Mouse (Mus musculus) heart, adult 8-10 months (tissue): ENCODE data around the gene Tfcp2l1. TPM values are rescaled to one million over a fixed set of nuclear protein-coding genes. Genes with fewer than 3 reads are reported as not detected.
"Not testable (repeated sequence)": the region's sequence is repeated elsewhere in the genome, so short reads cannot be mapped to it uniquely, and the experiment has no call there.

Experiments used
- DNase-seq: peaks from one replicate; pipeline ENCODE4 v3.0.0; 2022; ENCODE audit warnings: low spot score
- total RNA-seq, 4 experiments: library from RNA; stranded (reverse); gene quantifications; 2 replicates each; pipeline ENCODE4 v1.2.4; 2022

Tfcp2l1 gene
- under 1 TPM; 0.35 to 0.69 (median 0.42) TPM for total RNA-seq

DNA sequence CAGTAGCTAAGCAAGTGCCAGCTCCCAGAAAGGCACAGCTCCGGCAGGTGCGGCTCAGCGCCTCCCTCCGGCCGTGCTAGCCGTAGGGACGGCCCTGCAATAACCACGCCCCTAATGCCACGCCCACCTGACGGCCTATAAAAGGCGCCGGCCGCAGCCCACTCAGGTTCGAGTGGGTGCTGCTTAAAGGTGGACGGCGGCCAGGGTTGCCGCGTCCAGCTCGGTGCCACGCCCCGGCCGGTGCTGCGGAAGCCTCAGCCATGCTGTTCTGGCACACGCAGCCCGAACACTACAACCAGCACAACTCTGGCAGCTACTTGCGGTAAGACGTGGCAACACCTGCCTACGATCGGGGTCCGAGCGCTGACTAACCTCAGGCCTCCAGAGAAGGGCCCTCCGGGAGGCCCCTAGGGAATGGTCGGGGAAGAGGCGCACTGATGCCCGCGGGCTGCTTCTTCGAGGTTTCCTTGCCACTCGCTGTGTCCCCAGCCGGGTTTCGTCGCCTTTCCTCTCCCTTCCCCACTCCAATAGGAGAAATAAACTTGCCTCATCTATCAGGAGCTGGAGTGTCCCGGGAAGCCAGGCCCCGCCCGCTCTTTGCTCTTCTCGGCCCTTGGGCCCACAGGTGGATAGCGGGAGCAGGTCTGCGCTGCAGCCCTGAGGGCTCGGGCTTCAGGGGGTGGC lies at the start of gene Tfcp2l1:
Gene Tfcp2l1, plus strand, starts transcription at position 165 of the 684 bp plus-strand sequence.
- DNase-seq: peak; percentile 41

DNA sequence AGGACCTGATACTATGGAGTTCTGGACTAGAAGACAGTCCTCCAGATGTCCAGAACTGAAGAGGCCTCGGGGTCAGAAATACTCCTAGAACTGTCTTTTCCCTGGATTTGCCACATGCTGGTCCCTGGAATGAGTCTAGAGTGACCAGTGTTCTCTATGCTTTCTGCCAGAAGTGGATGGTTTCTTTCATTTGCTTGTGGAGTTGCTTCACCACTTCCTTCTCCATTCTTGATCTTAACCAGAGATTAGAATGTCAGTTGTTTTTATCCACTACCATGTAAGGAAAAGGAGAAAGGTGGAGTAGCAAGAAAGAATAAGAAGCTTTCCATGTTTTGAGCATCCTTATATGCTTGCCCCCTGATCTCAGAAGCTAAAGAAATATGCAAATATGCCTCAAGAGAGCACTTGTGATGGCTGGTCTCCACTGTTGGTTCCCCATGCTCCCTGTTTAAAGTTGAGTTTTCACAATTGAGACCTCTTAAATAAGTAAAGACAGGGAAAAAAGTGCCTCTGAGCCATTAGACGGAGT lies 47.5 kb upstream of the Tfcp2l1 start:
- no peak for DNase-seq

DNA sequence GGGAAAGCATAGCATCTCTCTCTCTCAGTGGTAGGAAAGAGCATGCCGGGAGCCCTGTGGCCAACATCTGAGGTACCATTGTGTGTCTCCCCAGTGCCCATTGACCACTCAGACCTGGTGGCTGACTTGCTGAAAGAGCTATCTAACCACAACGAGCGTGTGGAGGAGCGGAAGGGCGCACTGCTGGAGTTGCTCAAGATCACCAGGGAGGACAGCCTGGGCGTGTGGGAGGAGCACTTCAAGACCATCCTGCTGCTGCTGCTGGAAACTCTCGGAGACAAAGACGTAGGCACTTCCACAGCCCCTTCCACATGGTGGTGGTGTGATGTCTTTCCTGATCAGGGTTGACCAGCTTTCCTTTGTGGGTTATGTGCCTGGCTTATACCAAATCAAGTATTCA lies 46.6 kb upstream of the Tfcp2l1 start:
- DNase-seq: no peak

DNA sequence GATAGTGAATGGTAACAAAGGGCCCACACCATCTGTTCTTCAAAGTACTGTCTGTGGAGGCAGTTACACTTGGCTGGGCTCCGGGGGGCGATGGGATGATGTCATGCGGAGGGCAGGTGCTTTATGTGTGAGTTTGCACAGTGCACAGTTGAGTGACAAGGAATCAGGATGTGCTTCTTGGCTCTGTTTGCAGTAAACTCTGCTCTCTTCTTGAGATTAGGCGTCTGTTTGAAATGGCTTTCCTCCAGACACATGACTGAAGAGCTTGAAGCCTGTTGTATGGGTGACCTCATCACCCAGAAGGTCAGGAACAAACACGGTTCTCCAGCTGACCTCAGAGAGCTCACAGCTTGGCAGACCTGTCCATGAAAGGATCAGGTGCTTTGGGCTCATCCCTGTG lies 38.0 kb upstream of the Tfcp2l1 start:
- peak; percentile 31 for DNase-seq

DNA sequence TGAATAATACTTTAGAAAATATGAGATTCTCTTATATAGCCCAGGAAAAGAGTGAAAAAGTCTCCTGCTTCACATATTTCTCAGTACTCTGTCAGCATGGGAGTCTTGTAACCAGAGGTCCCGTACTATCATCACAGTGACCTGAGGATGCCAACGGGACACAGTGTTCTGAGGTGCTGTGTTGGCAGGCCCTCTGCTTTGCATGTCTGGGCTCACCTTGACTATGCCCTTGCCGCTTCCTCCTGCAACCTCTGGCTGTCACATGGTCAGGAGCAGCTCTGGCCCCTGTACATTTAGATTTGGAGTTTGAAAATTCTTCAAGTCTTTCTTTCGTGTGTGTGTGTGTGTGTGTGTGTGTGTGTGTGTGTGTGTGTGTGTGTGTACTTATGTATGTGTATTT lies 34.8 kb upstream of the Tfcp2l1 start:
- peak; percentile 51 for DNase-seq

DNA sequence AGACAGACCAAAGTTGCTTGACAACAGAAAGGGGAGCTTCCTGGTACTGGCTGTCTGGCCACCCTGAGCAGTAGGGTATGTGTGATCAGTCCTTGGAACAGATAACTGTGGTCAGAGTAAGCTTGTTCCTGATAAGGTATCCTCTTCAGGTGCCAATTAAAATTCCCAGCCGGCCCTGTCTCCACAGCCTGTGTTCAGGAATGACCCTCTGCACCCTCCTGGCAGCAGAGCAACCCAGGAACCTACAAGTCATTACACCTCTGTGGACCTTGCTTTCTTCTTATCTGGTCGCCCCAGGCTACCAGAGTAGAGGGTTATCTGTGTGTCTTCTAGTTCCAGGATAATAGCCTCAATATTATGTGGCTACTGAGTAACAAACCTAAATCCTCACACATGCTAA lies 32.4 kb upstream of the Tfcp2l1 start:
- DNase-seq: no peak

DNA sequence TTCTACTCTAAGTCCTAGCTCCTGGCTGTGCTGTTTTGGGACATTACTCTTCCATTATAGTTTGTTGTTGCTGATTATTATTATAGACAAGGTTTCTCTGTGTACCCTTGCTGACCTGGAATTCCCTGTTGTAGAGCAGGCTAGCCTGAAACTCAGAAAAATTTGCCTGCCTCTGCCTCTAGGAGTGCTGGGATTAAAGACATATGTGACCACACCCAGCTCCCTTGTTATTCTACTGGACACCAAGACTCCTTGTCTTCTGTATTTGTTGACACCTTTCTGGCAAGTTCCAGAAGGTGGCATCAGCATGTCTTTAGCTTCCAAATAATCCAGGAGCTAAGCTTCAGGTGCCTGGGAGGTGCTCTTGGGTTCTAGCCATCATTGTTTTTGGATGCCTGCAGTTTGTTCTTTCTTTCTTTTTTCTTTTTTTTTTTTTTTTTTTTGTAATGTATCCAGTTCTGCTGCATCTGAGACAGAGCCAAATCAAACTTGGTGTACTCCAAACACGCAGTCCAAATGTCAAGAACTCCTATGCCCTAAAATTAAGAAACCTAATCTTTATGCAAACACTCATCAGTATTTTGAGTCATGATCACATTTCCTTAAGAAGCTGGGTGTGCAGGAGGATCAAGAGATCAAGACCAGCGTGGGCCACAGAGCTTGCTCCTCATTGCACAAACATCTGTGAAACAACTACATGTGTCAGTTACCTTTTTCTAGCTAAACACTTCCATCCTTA lies 30.1 kb upstream of the Tfcp2l1 start:
- DNase-seq: no peak

DNA sequence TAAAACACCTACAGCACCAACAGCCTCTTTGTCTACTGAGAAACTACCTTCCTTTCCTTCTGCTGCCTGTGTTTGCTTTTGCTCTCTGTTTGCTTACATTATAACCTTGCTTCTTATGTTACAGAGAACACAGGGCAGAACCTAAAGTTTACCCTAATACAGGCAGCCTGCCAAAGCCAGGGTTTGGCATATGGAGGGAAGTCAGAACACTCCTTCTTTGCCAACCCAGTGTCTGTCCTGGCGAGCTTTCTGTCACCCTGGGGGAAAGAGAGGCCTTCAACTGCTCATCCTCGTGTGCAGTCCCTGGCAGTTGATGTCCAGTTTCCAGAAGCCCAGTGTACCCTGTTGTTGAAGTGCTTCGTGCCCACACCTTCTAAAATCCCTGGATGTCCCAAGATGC lies 29.4 kb upstream of the Tfcp2l1 start:
- DNase-seq: no peak

DNA sequence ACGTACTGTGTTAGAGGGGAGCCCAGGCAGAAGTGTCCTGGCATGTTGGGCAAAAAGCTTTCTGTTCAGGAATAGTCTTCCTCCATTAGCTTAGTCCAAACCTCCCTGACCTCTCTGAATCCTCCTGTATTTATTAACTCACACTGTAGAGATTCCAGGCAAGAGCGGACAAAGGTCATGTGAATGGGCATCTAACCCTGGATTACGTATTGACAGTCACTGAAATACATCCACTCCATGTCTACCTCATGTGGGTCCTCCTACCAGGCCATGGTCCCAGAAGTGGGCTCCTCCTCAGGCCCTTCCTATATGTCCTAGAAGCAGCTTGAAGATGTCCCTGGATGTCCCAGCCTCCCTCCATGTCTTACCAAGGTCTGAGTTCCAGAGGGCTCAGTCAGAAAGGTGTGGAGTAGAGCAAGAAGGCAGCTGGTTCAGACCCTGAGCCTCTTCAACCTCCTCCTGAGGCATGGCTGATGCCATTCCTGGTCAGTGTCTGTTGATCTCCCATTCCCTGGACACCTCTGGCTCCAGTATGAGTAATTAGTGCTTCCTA lies 14.0 kb upstream of the Tfcp2l1 start:
- no peak for DNase-seq

DNA sequence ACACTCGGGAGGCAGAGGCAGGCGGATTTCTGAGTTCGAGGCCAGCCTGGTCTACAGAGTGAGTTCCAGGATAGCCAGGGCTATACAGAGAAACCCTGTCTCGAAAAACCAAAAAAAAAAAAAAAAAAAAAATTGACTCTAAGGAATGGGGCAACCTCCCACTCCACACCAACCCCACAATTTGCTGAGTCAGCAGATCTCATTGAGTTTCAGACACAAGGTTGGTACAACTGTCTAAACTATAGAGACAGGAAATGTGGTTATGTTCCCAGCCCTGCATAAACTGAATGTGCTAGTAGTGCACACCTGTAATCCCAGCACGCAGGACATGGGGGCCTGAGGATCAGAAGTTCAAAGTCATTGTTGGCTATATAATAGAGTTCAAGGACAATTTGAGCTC lies 6.7 kb upstream of the Tfcp2l1 start:
- not testable (repeated sequence) for DNase-seq

DNA sequence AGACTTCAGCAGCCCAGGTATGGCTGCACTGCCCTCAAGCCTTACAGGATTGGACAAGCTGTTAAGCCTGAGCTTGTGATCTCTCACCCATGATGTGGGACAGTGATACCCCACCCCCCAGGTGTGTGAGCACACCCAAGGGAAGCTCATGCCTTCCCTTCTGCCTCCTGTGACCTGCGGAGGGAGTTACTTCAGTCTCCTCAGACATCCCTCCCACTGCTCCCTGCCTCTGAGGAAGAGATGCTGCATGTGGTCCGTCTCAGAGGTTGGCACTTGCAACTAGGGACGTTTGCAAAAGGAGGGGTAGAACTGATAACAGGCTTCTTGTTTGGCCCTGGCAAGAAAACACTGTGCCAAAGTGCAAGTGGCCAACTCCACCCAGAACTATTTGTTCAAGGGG lies 4.9 kb upstream of the Tfcp2l1 start:
- no peak for DNase-seq

DNA sequence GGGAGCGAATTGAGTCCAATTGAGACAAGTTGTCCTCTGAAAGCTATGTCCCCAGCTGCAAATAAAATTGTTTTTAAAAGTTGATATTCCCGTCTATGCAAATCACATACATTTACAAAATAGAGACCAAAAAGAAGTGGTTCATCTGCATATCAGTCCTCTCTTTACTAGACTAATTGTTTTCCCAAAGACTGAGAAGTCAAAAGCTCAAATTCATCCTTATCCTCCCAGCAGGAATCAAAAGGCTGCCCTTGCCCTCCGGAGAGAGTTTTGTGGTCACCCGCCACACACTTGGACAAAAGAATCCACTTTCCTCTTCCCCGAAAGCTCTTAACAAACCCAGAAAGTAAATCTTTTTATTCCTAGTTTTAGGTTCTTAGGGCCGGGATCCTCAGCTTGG lies 2.3 kb upstream of the Tfcp2l1 start:
- DNase-seq: no peak

DNA sequence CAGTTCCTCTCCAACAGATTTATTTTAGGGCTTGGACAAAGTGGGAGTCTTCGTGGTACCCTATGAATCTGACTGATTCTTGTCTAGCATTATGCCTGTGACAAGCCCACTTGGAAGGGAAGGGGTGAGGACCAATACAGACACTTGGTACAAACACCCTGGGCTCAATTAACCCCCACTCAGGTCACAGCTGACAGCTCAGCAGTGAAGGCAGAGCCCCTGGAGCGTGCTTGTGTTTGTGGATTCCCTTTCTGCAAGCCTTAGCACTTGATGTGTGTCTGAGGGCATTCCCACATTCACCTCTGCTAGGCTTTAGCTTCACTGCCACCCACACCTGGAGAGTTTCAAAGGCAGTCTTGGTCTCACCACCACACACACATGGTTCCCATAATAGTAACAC lies 1.8 kb upstream of the Tfcp2l1 start:
- no peak for DNase-seq

DNA sequence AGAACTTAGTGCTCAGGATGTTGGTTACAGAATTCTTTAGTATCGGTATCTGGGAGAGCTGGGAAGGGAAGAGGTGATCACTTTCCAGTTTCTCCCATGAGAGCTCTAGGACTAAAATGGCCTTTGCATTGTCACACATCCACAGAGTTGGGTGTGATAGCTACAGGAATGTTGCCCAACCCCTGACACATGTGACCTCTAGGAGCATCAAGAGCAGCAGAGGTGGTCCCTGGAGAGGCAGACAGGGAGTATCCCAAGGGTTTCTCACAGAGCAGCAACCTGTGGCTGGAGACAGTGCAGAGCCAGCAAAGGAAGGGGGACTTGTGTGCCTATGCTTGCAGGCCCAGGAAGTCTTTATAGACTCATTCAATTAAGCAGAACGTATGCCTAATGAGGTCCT lies 1.3 kb upstream of the Tfcp2l1 start:
- DNase-seq: no peak

DNA sequence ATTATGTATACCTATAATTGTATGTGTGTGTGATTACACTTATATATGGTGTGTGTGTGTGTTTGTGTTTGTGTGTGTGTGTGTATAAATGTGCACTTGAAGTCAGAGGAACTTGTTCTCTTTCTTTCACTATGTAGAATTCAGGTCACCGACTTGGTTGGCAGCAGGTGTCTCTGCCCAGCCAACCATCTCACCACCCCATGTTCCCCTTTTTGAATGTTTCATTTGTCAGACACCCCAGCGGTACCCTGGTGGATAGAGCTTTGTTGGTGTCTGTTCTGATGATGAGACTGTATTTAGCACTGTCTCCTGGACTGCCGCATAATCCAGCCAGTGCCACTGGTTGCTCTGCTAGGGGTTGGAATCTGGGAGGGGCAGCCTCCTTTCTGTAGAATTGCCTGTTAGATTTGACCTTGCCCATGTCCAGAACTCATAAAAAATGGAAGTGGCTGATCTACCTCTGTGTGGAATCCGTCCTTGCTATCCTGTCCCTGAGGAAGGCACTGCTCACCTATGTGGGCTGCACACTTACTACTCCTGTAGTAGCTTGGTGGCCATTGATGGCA lies 5.8 kb downstream of the Tfcp2l1 start:
- DNase-seq: no peak

DNA sequence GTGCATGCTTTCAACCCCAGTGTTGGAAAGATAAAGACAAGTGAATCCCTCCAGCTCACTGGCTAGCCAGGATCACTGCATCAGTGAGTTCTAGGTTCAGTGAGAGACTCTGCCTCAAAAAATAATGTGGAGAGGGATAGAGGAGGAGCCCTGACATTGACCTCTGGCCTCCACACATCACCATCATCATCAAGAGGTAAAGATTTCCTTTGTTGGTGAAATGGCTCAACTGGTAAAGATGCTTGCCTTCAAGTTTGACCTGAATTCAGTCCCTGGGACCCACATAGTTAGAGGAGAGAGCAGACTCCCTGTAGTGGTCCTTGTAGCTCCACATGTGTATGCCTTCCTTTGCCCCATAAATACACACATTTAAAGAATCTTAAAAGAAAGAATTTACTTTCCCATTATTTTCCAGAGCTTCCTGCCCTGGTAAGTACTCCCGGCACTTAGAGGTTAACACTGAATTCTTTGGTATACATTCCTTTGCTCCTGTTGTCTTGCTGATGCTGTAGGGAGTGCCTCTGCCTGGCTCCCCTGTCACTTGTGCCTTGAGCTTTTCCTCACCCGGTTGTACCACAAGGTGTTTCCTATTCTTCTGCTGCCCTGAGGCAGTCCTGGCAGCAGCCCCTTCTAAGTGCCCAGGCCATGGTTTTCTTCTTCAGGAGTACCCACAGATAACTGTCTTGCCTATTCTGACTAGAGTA lies 14.7 kb downstream of the Tfcp2l1 start:
- no peak for DNase-seq

DNA sequence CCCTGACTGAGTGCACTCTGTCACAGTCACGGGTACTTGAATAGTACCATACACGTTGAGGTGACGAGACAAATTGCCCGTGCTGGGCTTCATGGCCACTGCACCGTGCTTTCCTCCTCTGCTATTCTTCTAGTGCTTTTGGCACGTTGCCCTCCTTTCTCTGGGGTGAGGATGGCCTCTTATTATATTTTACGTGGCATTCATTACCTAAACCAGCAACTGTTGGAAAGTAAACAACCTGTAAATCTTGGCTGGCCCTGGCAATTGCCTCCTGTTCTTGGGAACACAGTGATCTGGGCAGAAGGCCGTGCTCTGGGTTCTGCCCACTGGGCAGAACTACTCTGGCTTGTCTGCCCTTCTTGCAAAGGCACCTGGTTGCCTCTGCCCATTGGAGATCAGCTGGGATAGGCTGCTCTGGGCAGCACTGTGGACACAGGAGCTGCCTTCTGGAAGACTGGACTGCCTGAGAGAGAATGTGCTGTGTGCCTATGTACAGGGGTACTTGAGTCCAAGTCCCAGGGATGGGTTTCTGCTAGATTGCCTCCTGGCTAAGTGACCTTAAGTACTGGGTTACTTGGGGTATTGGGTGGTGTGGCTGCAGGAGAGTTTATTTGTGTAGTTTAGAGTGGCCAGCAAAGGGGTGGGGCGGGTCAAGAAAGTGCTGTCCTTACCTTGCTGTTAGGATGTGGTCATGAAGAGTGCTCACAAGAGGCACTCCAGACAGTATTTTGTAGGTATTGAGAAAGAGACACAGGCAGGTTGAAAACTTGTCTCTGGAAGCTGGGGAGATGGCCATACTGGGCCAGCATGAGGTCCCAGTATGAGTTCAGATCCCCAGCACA lies 15.6 kb downstream of the Tfcp2l1 start:
- no peak for DNase-seq

DNA sequence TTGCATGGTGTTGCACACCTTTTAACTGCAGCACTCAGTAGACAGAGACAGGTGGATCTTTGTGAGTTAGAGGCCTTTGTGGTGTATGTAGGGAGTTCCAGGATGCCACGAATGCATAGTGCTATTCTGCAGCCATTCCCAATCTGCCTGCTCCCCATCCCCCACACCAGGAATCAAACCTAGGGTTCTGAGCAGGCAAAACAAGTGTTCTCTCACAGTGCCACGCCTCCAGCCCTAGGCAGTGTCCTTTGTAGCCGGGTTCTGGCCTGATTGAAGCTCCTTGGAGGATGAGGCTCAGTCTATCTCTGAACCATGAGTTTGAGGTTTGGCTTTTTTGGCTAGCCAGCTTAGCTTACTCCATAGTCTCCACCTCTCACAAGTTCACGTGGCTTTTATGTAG lies 18.0 kb downstream of the Tfcp2l1 start:
- DNase-seq: no peak

DNA sequence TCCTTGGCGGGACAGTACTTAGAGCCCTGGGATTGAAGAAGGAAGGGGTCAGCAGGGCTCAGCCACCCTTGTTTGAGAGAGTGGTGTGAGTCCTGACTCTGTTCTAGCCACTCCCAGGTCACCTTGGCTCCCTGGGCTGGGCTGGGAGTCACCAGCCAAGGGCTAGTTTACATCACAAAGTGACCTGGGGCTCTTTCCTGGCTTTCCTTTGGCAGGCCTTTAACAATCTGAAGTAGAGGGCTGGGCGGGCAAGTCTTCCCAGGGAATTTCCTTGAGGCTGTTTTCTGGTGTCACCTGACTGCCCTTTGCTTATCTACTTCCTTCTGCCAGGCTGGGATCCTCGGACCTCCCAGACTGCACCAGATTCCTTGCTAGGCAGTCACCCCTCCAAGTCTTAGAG lies 20.3 kb downstream of the Tfcp2l1 start:
- no peak for DNase-seq

DNA sequence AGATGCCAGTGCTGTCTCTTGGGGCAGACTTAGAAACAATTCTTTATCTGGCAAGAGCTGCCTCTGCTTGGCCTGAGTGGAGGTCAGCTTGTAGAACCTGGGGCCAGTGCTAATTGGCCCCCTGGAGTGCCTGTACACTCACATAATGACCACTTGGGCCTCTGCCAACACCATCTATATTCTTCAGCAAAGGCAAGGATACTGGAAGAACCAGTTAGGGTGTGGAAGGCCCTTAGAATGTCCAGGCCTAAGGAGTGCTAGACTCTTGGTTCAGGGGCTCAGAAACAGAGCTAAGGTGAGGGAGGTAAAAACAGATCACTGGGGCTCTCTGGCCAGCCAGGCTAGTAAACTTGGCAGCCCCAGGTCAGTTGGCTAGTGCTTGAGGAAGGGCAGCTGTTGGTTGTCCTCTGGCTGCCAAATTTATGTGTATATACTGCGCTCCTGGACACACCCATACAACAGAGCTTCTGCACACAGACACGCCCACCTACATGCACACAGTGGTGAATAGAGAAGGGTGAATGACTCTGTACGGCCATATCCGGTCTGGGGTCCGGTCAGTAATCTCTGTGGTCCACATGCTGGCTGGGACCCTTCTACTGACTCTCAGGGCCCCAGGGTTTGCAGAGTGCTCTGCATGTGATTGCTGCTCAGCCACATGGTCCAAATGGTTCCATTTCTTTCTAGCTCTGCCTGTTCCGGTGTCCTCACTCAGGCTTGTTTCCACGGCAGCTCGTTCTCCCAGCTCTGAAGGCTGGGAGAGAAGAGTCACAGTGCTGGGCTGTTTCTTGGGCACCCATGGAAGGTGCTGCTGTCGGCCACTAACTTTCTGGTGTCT lies 22.4 kb downstream of the Tfcp2l1 start:
- DNase-seq: no peak
